Mouse (Mus musculus): ENCODE measurements around the gene Mapkapk3.
"Not testable (repeated sequence)": the region's sequence is repeated elsewhere in the genome, so short reads cannot be mapped to it uniquely, and the experiment has no call there.

Gene Mapkapk3

GRCm38 (mm10) chr9:107307886-107308285 lies 18.2 kb upstream of the Mapkapk3 start:
- DNase-seq (ENCODE audit: low spot score in 2 of 2), result peak; percentile 35 to 58

- DNase-seq (ENCODE audit: low spot score in 2 of 2), result peak; percentile 26 to 56
Measured at GRCm38 (mm10) chr9:107307099-107307872, 17.6 kb upstream of the Mapkapk3 start.

- not testable (repeated sequence) for DNase-seq (ENCODE audit: low spot score in 2 of 2)
Measured at GRCm38 (mm10) chr9:107306673-107307072, 17.0 kb upstream of the Mapkapk3 start.

GRCm38 (mm10) chr9:107305601-107306542 lies 16.2 kb upstream of the Mapkapk3 start:
- no peak for DNase-seq (ENCODE audit: low spot score in 2 of 2)

- no peak for DNase-seq (ENCODE audit: low spot score in 2 of 2)
Measured at GRCm38 (mm10) chr9:107305012-107305411, 15.3 kb upstream of the Mapkapk3 start.

- DNase-seq (ENCODE audit: low spot score in 2 of 2), result peak in 1 of 2 experiments; percentile 35
Measured at GRCm38 (mm10) chr9:107304383-107304782, 14.7 kb upstream of the Mapkapk3 start.

GRCm38 (mm10) chr9:107303900-107304299 lies 14.2 kb upstream of the Mapkapk3 start:
- DNase-seq (ENCODE audit: low spot score in 2 of 2), result no peak

- DNase-seq (ENCODE audit: low spot score in 2 of 2), result no peak
Measured at GRCm38 (mm10) chr9:107303121-107303820, 13.6 kb upstream of the Mapkapk3 start.

- no peak for DNase-seq (ENCODE audit: low spot score in 2 of 2)
Measured at GRCm38 (mm10) chr9:107302592-107302991, 12.9 kb upstream of the Mapkapk3 start.

GRCm38 (mm10) chr9:107301554-107302331 lies 12.1 kb upstream of the Mapkapk3 start:
- no peak for DNase-seq (ENCODE audit: low spot score in 2 of 2)

- DNase-seq (ENCODE audit: low spot score in 2 of 2), result no peak
Measured at GRCm38 (mm10) chr9:107300224-107300973, 10.7 kb upstream of the Mapkapk3 start.

GRCm38 (mm10) chr9:107299783-107300182 lies 10.1 kb upstream of the Mapkapk3 start:
- DNase-seq (ENCODE audit: low spot score in 2 of 2), result no peak

- DNase-seq (ENCODE audit: low spot score in 2 of 2), result no peak
Measured at GRCm38 (mm10) chr9:107298876-107299275, 9.2 kb upstream of the Mapkapk3 start.

GRCm38 (mm10) chr9:107298059-107298780 lies 8.5 kb upstream of the Mapkapk3 start:
- peak in 1 of 2 experiments; percentile 26 for DNase-seq (ENCODE audit: low spot score in 2 of 2)

- DNase-seq (ENCODE audit: low spot score in 2 of 2), result no peak
Measured at GRCm38 (mm10) chr9:107297658-107298057, 8.0 kb upstream of the Mapkapk3 start.

- no peak for DNase-seq (ENCODE audit: low spot score in 2 of 2)
Measured at GRCm38 (mm10) chr9:107297059-107297458, 7.4 kb upstream of the Mapkapk3 start.

- peak; percentile 84 to 90 for DNase-seq (ENCODE audit: low spot score in 2 of 2)
Measured at GRCm38 (mm10) chr9:107296501-107296965, 6.9 kb upstream of the Mapkapk3 start.

GRCm38 (mm10) chr9:107296041-107296440 lies 6.4 kb upstream of the Mapkapk3 start:
- no peak for DNase-seq (ENCODE audit: low spot score in 2 of 2)

- DNase-seq (ENCODE audit: low spot score in 2 of 2), result no peak
Measured at GRCm38 (mm10) chr9:107296016-107296040, 6.2 kb upstream of the Mapkapk3 start, which contains the start of gene Cish. Cish (plus strand) TSS chr9:107296026.

- DNase-seq (ENCODE audit: low spot score in 2 of 2), result no peak
Measured at GRCm38 (mm10) chr9:107295616-107296015, 5.9 kb upstream of the Mapkapk3 start.

Measured in spleen, postnatal 36 days (tissue).